Mouse (Mus musculus): ENCODE measurements at regions not wholly inside any gene's neighbourhood (a gene's known extent, or its start where the extent isn't known, plus 50 kb on each side); places are given as distances from the start of the nearest gene placed in this dataset.

DNA sequence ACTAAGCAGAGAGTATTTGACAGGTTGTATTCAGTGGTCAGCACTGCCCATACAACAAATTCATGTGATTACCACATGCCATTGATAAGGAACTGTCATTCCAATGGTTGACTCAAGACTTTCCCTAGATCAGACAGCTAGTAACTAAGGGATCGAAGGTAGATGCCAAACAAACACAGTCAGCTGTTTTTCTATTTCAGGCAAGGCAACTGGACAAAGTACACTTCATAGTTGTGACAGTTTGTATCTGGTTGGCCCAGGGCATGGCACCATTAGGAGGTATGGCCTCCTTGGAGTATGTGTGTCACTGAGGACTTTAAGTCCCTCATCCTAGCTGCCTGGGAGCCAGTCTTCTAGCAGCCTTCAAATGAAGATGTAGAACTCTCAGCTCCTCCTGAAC, 62.8 kb upstream of the Aldh1a3 start:
- H3K4me3 ChIP-seq (replicated peaks in 1 of 3; ENCODE audit: low read depth in 2 of 3, low read length in 2 of 3, poor library complexity in 1 of 3) = no peak overlapping the region
- H3K9ac ChIP-seq (ENCODE audit: insufficient read depth, low read depth) = no peak overlapping the region
- H3K4me1 ChIP-seq (ENCODE audit: control insufficient read depth in 1 of 2, insufficient read depth in 2 of 2) = no peaks in the 10 kb centered on the region
- H3K36me3 ChIP-seq (replicated peaks in 1 of 2; ENCODE audit: control insufficient read depth in 1 of 2, insufficient read depth in 1 of 2, low read length in 1 of 2) = no peaks in the 10 kb centered on the region
- peaks cover 62% of the 10 kb centered on the region for H3K27me3 ChIP-seq (replicated peaks)
- dilution Hi-C loops (cut with MboI; ENCODE audit: extremely low pct_ligation_motif_present, extremely low pct_unique_long_range_greater_than_20kb, low sequenced_read_pairs) (no loop called here), in situ Hi-C loops (cut with MboI; ENCODE audit: low pct_ligation_motif_present, low pct_unique_long_range_greater_than_20kb, low sequenced_read_pairs) (no loop called here)
- H3K9me3 ChIP-seq (replicated peaks; ENCODE audit: low read length) = peaks cover 4% of the 10 kb centered on the region
- no peak overlapping the region for H3K27ac ChIP-seq (ENCODE audit: insufficient read depth, low read depth)
- no peak overlapping the region for H3K4me2 ChIP-seq (ENCODE audit: insufficient read depth, low read depth, poor library complexity, severe bottlenecking)
- DNase-seq (ENCODE audit: extremely low read depth) = no peak
- TF ChIP-seq TBP (conservative IDR thresholded peaks at IDR 0.05; ENCODE audit: low read depth, low read length) (no peak), JUN (IDR thresholded peaks at IDR 0.05; ENCODE audit: insufficient read depth, low read depth, low read length) (no peak), ZKSCAN1 (IDR thresholded peaks at IDR 0.05; ENCODE audit: borderline replicate concordance, low read depth, low read length) (no peak), RCOR1 (conservative IDR thresholded peaks at IDR 0.05; ENCODE audit: low read depth, low read length) (no peak), TCF12 (IDR thresholded peaks at IDR 0.05; ENCODE audit: low read depth, low read length) (no peak), CTCF (conservative IDR thresholded peaks at IDR 0.05 in 1 of 2, IDR thresholded peaks at IDR 0.05 in 1 of 2; ENCODE audit: low read depth in 2 of 2, low read length in 2 of 2) (no peak), NRF1 (IDR thresholded peaks at IDR 0.05; ENCODE audit: low read depth, low read length) (no peak), PAX5 (IDR thresholded peaks at IDR 0.05; ENCODE audit: low read length) (no peak), MAZ (IDR thresholded peaks at IDR 0.05; ENCODE audit: low read depth, low read length) (no peak), ZMIZ1 (IDR thresholded peaks at IDR 0.05; ENCODE audit: low read depth, low read length) (no peak), ZC3H11A (IDR thresholded peaks at IDR 0.05; ENCODE audit: low read depth, low read length) (no peak), MAFK (IDR thresholded peaks at IDR 0.05; ENCODE audit: insufficient replicate concordance, low read length) (no peak), GABPA (IDR thresholded peaks at IDR 0.05; ENCODE audit: insufficient replicate concordance, low read depth, low read length) (no peak), JUND (conservative IDR thresholded peaks at IDR 0.05; ENCODE audit: low read depth, low read length) (no peak), HCFC1 (IDR thresholded peaks at IDR 0.05; ENCODE audit: low read depth, low read length) (no peak), POLR2A (IDR thresholded peaks at IDR 0.05; ENCODE audit: low read depth, low read length) (no peak), BHLHE40 (IDR thresholded peaks at IDR 0.05; ENCODE audit: low read depth, low read length) (no peak), ZNF384 (IDR thresholded peaks at IDR 0.05; ENCODE audit: low read depth, low read length) (no peak)
- H3K79me2 ChIP-seq (replicated peaks; ENCODE audit: control insufficient read depth, extremely low read depth, insufficient read depth, poor library complexity, severe bottlenecking) = no peaks in the 10 kb centered on the region

DNA sequence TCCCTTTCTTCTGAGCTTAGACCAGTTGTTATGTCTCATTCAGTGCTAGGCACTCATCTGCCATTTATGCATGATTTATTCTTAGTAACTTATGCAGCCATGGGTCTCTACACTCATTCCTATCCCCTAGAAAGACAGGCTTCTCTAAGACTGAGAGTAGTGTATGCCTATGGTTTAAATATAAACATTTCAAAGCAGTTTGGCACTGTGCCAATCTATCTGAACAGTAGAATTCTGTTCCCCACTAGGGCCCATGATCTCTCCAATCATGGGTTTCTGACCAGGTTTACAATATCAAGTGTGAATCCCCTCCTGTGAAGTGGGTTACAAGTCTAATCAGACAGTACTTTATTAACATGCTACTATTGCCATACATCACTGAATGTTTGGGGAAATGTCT, 60.4 kb upstream of the Aldh1a3 start:
- TF ChIP-seq ZMIZ1 (IDR thresholded peaks at IDR 0.05; ENCODE audit: low read depth, low read length) = no peak
- no peak for TF ChIP-seq NELFE (IDR thresholded peaks at IDR 0.05; ENCODE audit: low read depth, low read length)
- no peak for TF ChIP-seq EP300 (IDR thresholded peaks at IDR 0.05; ENCODE audit: low read length)
- dilution Hi-C loops (cut with MboI; ENCODE audit: extremely low pct_ligation_motif_present, extremely low pct_unique_long_range_greater_than_20kb, low sequenced_read_pairs) (no loop called here), in situ Hi-C loops (cut with MboI; ENCODE audit: low pct_ligation_motif_present, low pct_unique_long_range_greater_than_20kb, low sequenced_read_pairs) (no loop called here)
- no peak overlapping the region for H3K9ac ChIP-seq (ENCODE audit: insufficient read depth, low read depth)
- no peak overlapping the region for H3K27ac ChIP-seq (ENCODE audit: insufficient read depth, low read depth)
- no peak overlapping the region for H3K4me3 ChIP-seq (replicated peaks in 1 of 3; ENCODE audit: low read depth in 2 of 3, low read length in 2 of 3, poor library complexity in 1 of 3)
- peaks cover 67% of the 10 kb centered on the region for H3K27me3 ChIP-seq (replicated peaks)
- H3K4me2 ChIP-seq (ENCODE audit: insufficient read depth, low read depth, poor library complexity, severe bottlenecking) = no peak overlapping the region
- H3K4me1 ChIP-seq (ENCODE audit: control insufficient read depth in 1 of 2, insufficient read depth in 2 of 2) = no peaks in the 10 kb centered on the region
- no peaks in the 10 kb centered on the region for H3K79me2 ChIP-seq (replicated peaks; ENCODE audit: control insufficient read depth, extremely low read depth, insufficient read depth, poor library complexity, severe bottlenecking)
- H3K9me3 ChIP-seq (replicated peaks; ENCODE audit: low read length) = peaks cover 4% of the 10 kb centered on the region
- no peak for DNase-seq (ENCODE audit: extremely low read depth)
- H3K36me3 ChIP-seq (replicated peaks in 1 of 2; ENCODE audit: control insufficient read depth in 1 of 2, insufficient read depth in 1 of 2, low read length in 1 of 2) = no peaks in the 10 kb centered on the region
